Mouse (Mus musculus) brain, adult 2 months (tissue): ENCODE results near the gene Clcn1.
A peak's percentile ranks its signal among the peaks of the same experiment; 100 is the strongest.

Source experiments
- DNase-seq: peaks from one replicate; pipeline ENCODE4 v3.0.0; 2011; ENCODE audit warnings: low read depth, low spot score

Gene Clcn1

GRCm38 (mm10) chr6:42286448-42286847 lies at the start of gene Clcn1:
Gene Clcn1, plus strand, starts transcription at chr6:42286685.
- DNase-seq: no peak

GRCm38 (mm10) chr6:42237276-42237805 lies 49.1 kb upstream of the Clcn1 start:
- DNase-seq: peak; percentile 77

- DNase-seq: peak; percentile 68
These were observed 45.0 kb upstream of the Clcn1 start for GRCm38 (mm10) chr6:42241311-42242045.

- DNase-seq: peak; percentile 93
These were observed 40.7 kb upstream of the Clcn1 start, which contains the start of gene Gstk1 for GRCm38 (mm10) chr6:42245711-42246353. Gene Gstk1, plus strand, starts transcription at chr6:42245935.

- DNase-seq: no peak
These were observed 39.3 kb upstream of the Clcn1 start for GRCm38 (mm10) chr6:42247173-42247572.

- DNase-seq: no peak
These were observed 38.5 kb upstream of the Clcn1 start for GRCm38 (mm10) chr6:42247981-42248380.

- DNase-seq: no peak
These were observed 34.7 kb upstream of the Clcn1 start for GRCm38 (mm10) chr6:42251791-42252190.

- peak; percentile 30 for DNase-seq
These were observed 33.4 kb upstream of the Clcn1 start for GRCm38 (mm10) chr6:42253103-42253502.

GRCm38 (mm10) chr6:42257303-42257863 lies 29.1 kb upstream of the Clcn1 start:
- peak; percentile 79 for DNase-seq

- DNase-seq: no peak
These were observed 26.1 kb upstream of the Clcn1 start for GRCm38 (mm10) chr6:42260430-42260829.

GRCm38 (mm10) chr6:42261524-42262170 lies 24.8 kb upstream of the Clcn1 start, which contains the start of gene Tmem139:
Gene Tmem139, plus strand, starts transcription at chr6:42261970.
- DNase-seq: no peak

GRCm38 (mm10) chr6:42264626-42265312 lies 21.7 kb upstream of the Clcn1 start, which contains the start of gene Casp2:
Gene Casp2, plus strand, starts transcription at chr6:42264985.
- DNase-seq: peak; percentile 100

- peak; percentile 16 for DNase-seq
These were observed 20.8 kb upstream of the Clcn1 start for GRCm38 (mm10) chr6:42265391-42266330.

GRCm38 (mm10) chr6:42270817-42271216 lies 15.7 kb upstream of the Clcn1 start:
- no peak for DNase-seq

GRCm38 (mm10) chr6:42276151-42276550 lies 10.3 kb upstream of the Clcn1 start:
- no peak for DNase-seq

- DNase-seq: no peak
These were observed 3.5 kb upstream of the Clcn1 start for GRCm38 (mm10) chr6:42282865-42283528.

GRCm38 (mm10) chr6:42287562-42287961 lies 1.1 kb downstream of the Clcn1 start:
- DNase-seq: no peak

- no peak for DNase-seq
These were observed 6.8 kb downstream of the Clcn1 start for GRCm38 (mm10) chr6:42293327-42293726.

- DNase-seq: no peak
These were observed 9.1 kb downstream of the Clcn1 start for GRCm38 (mm10) chr6:42295549-42296094.
